Mouse (Mus musculus) cortical plate, adult 2 months (tissue): ENCODE results near the gene Col6a3.

Experiments
- CTCF ChIP-seq: fragments of 200-500 bp; IDR thresholded peaks from 2 replicates; pipeline ENCODE4 v1.5.1; 2011; ENCODE audit warnings: mild to moderate bottlenecking, control low read depth, low read length; ENCODE audit not compliant: insufficient read depth; ENCODE audit errors: extremely low read depth
- POLR2A ChIP-seq: fragments of 200-500 bp; IDR thresholded peaks from 2 replicates; pipeline ENCODE4 v1.6.1; 2011; ENCODE audit warnings: mild to moderate bottlenecking, low read length, control low read depth; ENCODE audit not compliant: insufficient read depth; ENCODE audit errors: extremely low read depth

DNA sequence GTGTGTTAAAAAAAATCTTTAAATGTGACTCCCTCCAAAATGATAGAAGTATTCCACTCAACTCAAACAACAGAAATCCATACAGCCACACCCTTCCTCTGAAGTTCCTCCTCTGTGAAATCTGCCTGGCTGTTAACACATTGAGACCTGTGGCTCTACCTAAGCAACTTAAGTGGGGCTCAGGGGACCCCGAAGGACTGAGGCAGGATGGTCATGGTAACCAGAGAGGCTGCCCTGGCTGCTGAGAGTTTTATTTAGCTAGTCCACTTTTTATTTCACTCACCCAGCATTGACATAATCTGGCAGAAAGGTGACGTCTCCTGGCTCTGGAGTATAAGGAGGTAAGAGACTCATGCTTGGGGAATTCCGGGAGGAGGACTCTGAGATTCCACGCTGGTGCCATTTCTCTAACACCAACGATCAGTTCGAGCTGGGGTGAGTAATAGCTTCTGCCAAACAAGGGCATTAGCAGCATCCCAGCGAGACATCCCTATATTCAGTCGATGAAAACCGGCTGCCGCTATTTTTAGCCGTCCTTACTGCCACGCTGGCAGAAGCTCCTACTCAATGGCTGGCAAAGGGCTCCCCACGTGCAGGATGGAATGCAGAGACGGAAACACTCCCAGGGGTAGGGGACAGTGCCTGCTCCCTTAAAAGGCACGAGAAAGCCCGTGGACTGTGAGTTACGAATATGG, 89.8 kb downstream of the Col6a3 start:
- TF ChIP-seq CTCF (no peak), POLR2A (no peak)
